Comparison of ENCODE assay signal across 8 mouse cellular contexts in the genomic region with DNA sequence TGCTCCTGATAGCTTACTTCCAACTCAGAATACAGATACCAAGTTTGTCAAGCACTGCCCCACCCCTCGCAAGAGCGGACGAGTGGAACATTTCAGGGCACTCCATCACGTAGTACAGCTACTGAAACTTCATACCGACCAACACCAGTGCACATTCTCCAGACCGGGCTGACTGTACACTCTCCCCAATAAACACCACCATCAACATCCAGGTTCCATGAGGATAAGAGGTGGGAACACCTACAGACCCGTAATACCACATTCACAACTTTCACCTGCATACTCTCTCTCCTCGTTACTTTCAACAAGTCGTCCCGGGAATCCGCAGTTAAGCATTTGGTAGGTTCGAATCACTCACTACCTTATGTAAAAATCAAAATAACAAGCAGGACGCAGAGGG. TPM values are rescaled to one million over a fixed set of nuclear protein-coding genes. Genes with fewer than 3 reads are reported as not detected.
DNase-seq lines count a peak whose midpoint lies in the region; ATAC-seq and TF ChIP-seq lines count a peak whose summit lies in the region.

No protein-coding gene starts in this region.

- no peaks in the 10 kb centered on the region for H3K9me3 ChIP-seq in forebrain, embryonic 14.5 days (replicated peaks; ENCODE audit: control insufficient read depth, low read length)
- no peaks in the 10 kb centered on the region for H3K9me3 ChIP-seq in intestine, postnatal 0 days (ENCODE audit: control insufficient read depth)

- H3K27ac ChIP-seq in forebrain, embryonic 14.5 days (ENCODE audit: low read depth, low read length): peak overlapping the region; percentile 93
- H3K27ac ChIP-seq in intestine, postnatal 0 days (ENCODE audit: low read depth, low read length): peak overlapping the region; percentile 94; the same call in 1 of the 2 replicates

- peak; percentile 8; the same call in 1 of the 2 replicates for ATAC-seq in forebrain, embryonic 14.5 days
- no peak for ATAC-seq in intestine, postnatal 0 days

- H3K27me3 ChIP-seq in forebrain, embryonic 14.5 days (replicated peaks; ENCODE audit: control insufficient read depth, insufficient read depth, low read length): no peaks in the 10 kb centered on the region
- H3K27me3 ChIP-seq in intestine, postnatal 0 days (replicated peaks; ENCODE audit: control insufficient read depth, insufficient read depth, low read length): 0 out of 2 replicates have a peak, but pooled peaks cover 5% of the 10 kb centered on the region

- peak overlapping the region; percentile 90 for H3K9ac ChIP-seq in forebrain, embryonic 14.5 days (ENCODE audit: low read length)
- peak overlapping the region; percentile 87; the same call in 1 of the 2 replicates for H3K9ac ChIP-seq in intestine, postnatal 0 days (ENCODE audit: low read depth, low read length)

- DNase-seq in urinary bladder, postnatal 14 days (ENCODE audit: low spot score): peak; percentile 14
- DNase-seq in urinary bladder, postnatal 4 days (ENCODE audit: low spot score in 2 of 2): no peak
- DNase-seq in forebrain, embryonic 14.5 days (ENCODE audit: low spot score): peak; percentile 13
- peak; percentile 61 for DNase-seq in lung, postnatal 10 days
- no peak for DNase-seq in retina, embryonic 14.5 days (ENCODE audit: low spot score)
- no peak for DNase-seq in thymus, postnatal 0 days (ENCODE audit: low spot score)
- DNase-seq in left cerebral cortex, adult 8-10 months (ENCODE audit: low spot score in 2 of 2): no peak

- H3K4me2 ChIP-seq in forebrain, embryonic 14.5 days (ENCODE audit: low read length): peak overlapping the region; percentile 64
- H3K4me2 ChIP-seq in intestine, postnatal 0 days (replicated peaks; ENCODE audit: low read depth): peak overlapping the region; percentile 84

- TF ChIP-seq CTCF in intestine, postnatal 0 days (IDR thresholded peaks at IDR 0.05; ENCODE audit: low read depth): no peak

- peak overlapping the region; percentile 77 for H3K4me3 ChIP-seq in forebrain, embryonic 14.5 days (ENCODE audit: low read depth, low read length)
- H3K4me3 ChIP-seq in intestine, postnatal 0 days (ENCODE audit: low read depth, low read length): peak overlapping the region; percentile 75

- peaks cover 14% of the 10 kb centered on the region for H3K4me1 ChIP-seq in forebrain, embryonic 14.5 days (ENCODE audit: control insufficient read depth, insufficient read depth, low read length)
- H3K4me1 ChIP-seq in intestine, postnatal 0 days (replicated peaks; ENCODE audit: control insufficient read depth, insufficient read depth, low read length): no peaks in the 10 kb centered on the region

- no peaks in the 10 kb centered on the region for H3K36me3 ChIP-seq in forebrain, embryonic 14.5 days (ENCODE audit: control insufficient read depth, insufficient read depth, low read length)
- H3K36me3 ChIP-seq in intestine, postnatal 0 days (ENCODE audit: control insufficient read depth, insufficient read depth): no peaks in the 10 kb centered on the region; the same call in 1 of the 2 replicates

- under 1% methylated on average over 13 of the region's 13 CpGs for WGBS in forebrain, embryonic 14.5 days
- 2% methylated on average over 13 of the region's 13 CpGs for WGBS in intestine, postnatal 0 days

RNA-seq across cellular contexts. Expression of a gene that starts 1.1 kb away (rescaled TPM):
- polyA plus RNA-seq in forebrain, embryonic 14.5 days (2014; fragmentation: Nextera tagmentation; extraction: Ambion mirVana): 55.4 and 68.4 TPM in 2 replicates
- 138 and 147 TPM in 2 replicates for polyA plus RNA-seq in intestine, postnatal 0 days (2015; fragmentation: Nextera tagmentation; extraction: Ambion mirVana)
- 24.0 and 27.0 TPM in 2 replicates for polyA plus RNA-seq in thymus, postnatal 0 days (2015; fragmentation: Nextera tagmentation; extraction: Ambion mirVana)
- total RNA-seq in left cerebral cortex, adult 8-10 months (2022): 100 to 1,000 TPM in 2 of 4 experiments, 10 to 100 TPM in 2; 88.5 to 113 (median 101) TPM

Comparison
In these comparisons a context has a peak if more than half of its experiments do, and no peak if none do; other contexts are left out.
1. DNase-seq: peak in urinary bladder, postnatal 14 days (single experiment), forebrain, embryonic 14.5 days (single experiment) and lung, postnatal 10 days (single experiment); none in urinary bladder, postnatal 4 days (0 of 2), retina, embryonic 14.5 days (single experiment), thymus, postnatal 0 days (single experiment) and left cerebral cortex, adult 8-10 months (0 of 2).